Mouse (Mus musculus) limb, embryonic 12.5 days (tissue): Measurements from ENCODE around the gene Dgat2l6. TPM values are rescaled to one million over a fixed set of nuclear protein-coding genes. Genes with fewer than 3 reads are reported as not detected.

Experiments
- ATAC-seq: fragments of 200-750 bp; cut with Nextera tagmentation; 2 replicates; pipeline ENCODE4 v1.8.0; 2017; ENCODE audit warnings: low read depth, moderate TSS enrichment; ENCODE audit not compliant: insufficient number of reproducible peaks, insufficient read depth, low FRiP score, low TSS enrichment
- H3K27ac ChIP-seq: fragments of 300-500 bp; sonication (generic); 2 replicates; pipeline ENCODE4 v1.5.1; 2016; ENCODE audit warnings: mild to moderate bottlenecking, moderate library complexity
- H3K27me3 ChIP-seq: fragments of 300-500 bp; sonication (generic); 2 replicates; pipeline ENCODE4 v1.6.1; 2016; ENCODE audit warnings: mild to moderate bottlenecking, moderate library complexity
- H3K36me3 ChIP-seq: fragments of 300-500 bp; sonication (generic); 2 replicates; pipeline ENCODE4 v1.6.1; 2016; ENCODE audit warnings: mild to moderate bottlenecking, moderate library complexity
- H3K4me1 ChIP-seq: fragments of 300-500 bp; sonication (generic); replicated peaks from 2 replicates; pipeline ENCODE4 v1.6.1; 2016
- H3K4me2 ChIP-seq: fragments of 300-500 bp; sonication (generic); 2 replicates; pipeline ENCODE4 v1.6.1; 2016; ENCODE audit warnings: mild to moderate bottlenecking, moderate library complexity
- H3K4me3 ChIP-seq: fragments of 300-500 bp; sonication (generic); replicated peaks from 2 replicates; pipeline ENCODE4 v1.5.1; 2016; ENCODE audit warnings: mild to moderate bottlenecking
- H3K9ac ChIP-seq: fragments of 300-500 bp; sonication (generic); replicated peaks from 2 replicates; pipeline ENCODE4 v1.6.1; 2016; ENCODE audit warnings: mild to moderate bottlenecking, moderate library complexity
- H3K9me3 ChIP-seq: fragments of 300-500 bp; sonication (generic); 2 replicates; pipeline ENCODE4 v1.6.1; 2016; ENCODE audit warnings: mild to moderate bottlenecking, moderate library complexity
- WGBS: fragments of 180-500 bp; shearing (Covaris S2); methylation state at CpG from one replicate; pipeline ENCODE4 v1.1.7; 2016; 5-methylcytosine and 5-hydroxymethylcytosine counted together
- polyA plus RNA-seq: library from polyadenylated mRNA; unstranded; fragments of >200 nt; fragmentation: Nextera tagmentation; extraction: Ambion mirVana; gene quantifications from 2 replicates; pipeline ENCODE4 v1.2.1, GENCODE M21; 2016

The Dgat2l6 gene
- not detected in 2 replicates for polyA plus RNA-seq

DNA sequence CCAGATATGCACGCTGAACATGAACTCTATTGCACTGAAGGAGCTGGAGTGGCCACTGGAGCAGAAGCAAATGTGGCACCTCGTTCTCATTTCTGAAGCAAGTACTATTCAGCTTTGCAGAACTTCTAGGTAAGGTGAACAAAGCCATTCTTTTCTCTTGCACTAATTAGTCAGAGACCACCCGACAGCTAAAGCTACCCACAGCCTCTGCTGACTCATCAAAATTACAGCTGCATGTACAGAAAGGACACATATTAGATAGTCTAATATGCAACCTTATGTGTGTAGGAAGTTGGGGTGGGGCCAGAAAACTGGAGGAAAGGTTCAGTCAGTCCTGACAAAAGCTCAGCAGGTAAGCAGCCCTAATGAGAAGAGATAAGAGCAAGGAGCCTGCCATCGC, at the start of gene Dgat2l6:
Dgat2l6 (plus strand) TSS at position 368 of the 400 bp plus-strand sequence.
- H3K4me3 ChIP-seq, result no peak within 1 kb of the TSS
- H3K27me3 ChIP-seq, result peaks cover 32% of the 10 kb centered on the region
- no peak within 1 kb of the TSS for H3K27ac ChIP-seq
- H3K4me2 ChIP-seq, result no peak within 1 kb of the TSS
- H3K4me1 ChIP-seq, result no peaks in the 10 kb centered on the region
- no peaks in the 10 kb centered on the region for H3K9me3 ChIP-seq
- ATAC-seq, result no peak
- H3K9ac ChIP-seq, result no peak within 1 kb of the TSS
- H3K36me3 ChIP-seq, result no peaks in the 10 kb centered on the region
- 83% methylated on average over 4 of the region's 4 CpGs for WGBS

- H3K4me1 ChIP-seq, result no peaks in the 10 kb centered on the region
- no peaks in the 10 kb centered on the region for H3K9me3 ChIP-seq
- no peak for ATAC-seq
- WGBS, result 83% methylated on average over 4 of the region's 4 CpGs
- no peak overlapping the region for H3K9ac ChIP-seq
- no peak overlapping the region for H3K4me3 ChIP-seq
- H3K27ac ChIP-seq, result no peak overlapping the region
- no peaks in the 10 kb centered on the region for H3K36me3 ChIP-seq
- no peak overlapping the region for H3K4me2 ChIP-seq
- peaks cover 44% of the 10 kb centered on the region for H3K27me3 ChIP-seq
Observed at GRCm38 (mm10) chrX:100475569-100476223, 48.9 kb upstream of the Dgat2l6 start.

- 38% methylated on average over 3 of the region's 3 CpGs for WGBS
- Histone ChIP-seq H3K4me3 (no peak overlapping the region), H3K9me3 (no peaks in the 10 kb centered on the region), H3K27ac (no peak overlapping the region), H3K9ac (no peak overlapping the region), H3K4me1 (no peaks in the 10 kb centered on the region), H3K36me3 (no peaks in the 10 kb centered on the region), H3K27me3 (peaks cover 23% of the 10 kb centered on the region), H3K4me2 (no peak overlapping the region)
- no peak for ATAC-seq
Observed at GRCm38 (mm10) chrX:100480317-100480716, 44.3 kb upstream of the Dgat2l6 start.

DNA sequence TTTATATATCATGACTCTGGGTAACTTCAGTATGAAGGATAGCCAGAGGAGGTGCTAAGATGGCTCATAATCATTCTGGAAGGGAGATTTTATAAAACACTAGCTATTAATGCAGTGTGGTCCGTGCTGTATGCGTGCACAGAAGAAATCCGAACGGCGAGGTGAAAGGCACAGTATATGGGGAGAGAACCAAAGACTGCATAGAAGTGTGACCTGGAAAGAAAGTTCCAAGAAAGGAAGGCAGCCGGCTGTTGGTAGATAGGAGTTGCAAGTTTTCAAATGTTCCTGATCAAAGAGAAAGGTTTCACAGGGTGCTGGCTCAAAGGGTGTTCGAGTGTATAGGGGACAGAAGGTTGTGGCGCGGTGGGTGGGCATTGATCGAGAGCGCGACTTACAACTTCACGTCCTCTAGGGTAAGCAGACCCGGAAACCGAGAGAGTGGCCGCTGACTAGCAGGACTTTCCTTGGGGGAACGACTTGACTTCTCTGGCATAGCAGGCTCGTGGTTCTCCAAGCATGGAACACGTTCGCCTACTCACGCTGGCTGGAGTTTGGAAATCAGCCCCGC, 31.1 kb upstream of the Dgat2l6 start:
- Histone ChIP-seq H3K4me3 (peak overlapping the region; percentile 57), H3K9me3 (no peaks in the 10 kb centered on the region), H3K4me2 (peak overlapping the region; percentile 54), H3K9ac (no peak overlapping the region), H3K27me3 (peaks cover 27% of the 10 kb centered on the region), H3K4me1 (no peaks in the 10 kb centered on the region), H3K27ac (no peak overlapping the region), H3K36me3 (peaks cover 10% of the 10 kb centered on the region)
- peak; percentile 75 for ATAC-seq
- WGBS, result 15% methylated on average over 22 of the region's 22 CpGs

- Histone ChIP-seq H3K9me3 (no peaks in the 10 kb centered on the region), H3K4me3 (peak within 1 kb of the TSS; percentile 57), H3K4me1 (no peaks in the 10 kb centered on the region), H3K27me3 (peaks cover 30% of the 10 kb centered on the region), H3K9ac (peak within 1 kb of the TSS; percentile 56), H3K36me3 (peaks cover 13% of the 10 kb centered on the region), H3K4me2 (peak within 1 kb of the TSS; percentile 63), H3K27ac (no peak within 1 kb of the TSS; the same call in 1 of the 2 replicates)
- peak; percentile 95 for ATAC-seq
- WGBS, result 16% methylated on average over 32 of the region's 32 CpGs
Observed at GRCm38 (mm10) chrX:100494068-100494978, 30.3 kb upstream of the Dgat2l6 start, which contains the start of gene Igbp1. Gene Igbp1 (plus strand): TSS chrX:100494291.

DNA sequence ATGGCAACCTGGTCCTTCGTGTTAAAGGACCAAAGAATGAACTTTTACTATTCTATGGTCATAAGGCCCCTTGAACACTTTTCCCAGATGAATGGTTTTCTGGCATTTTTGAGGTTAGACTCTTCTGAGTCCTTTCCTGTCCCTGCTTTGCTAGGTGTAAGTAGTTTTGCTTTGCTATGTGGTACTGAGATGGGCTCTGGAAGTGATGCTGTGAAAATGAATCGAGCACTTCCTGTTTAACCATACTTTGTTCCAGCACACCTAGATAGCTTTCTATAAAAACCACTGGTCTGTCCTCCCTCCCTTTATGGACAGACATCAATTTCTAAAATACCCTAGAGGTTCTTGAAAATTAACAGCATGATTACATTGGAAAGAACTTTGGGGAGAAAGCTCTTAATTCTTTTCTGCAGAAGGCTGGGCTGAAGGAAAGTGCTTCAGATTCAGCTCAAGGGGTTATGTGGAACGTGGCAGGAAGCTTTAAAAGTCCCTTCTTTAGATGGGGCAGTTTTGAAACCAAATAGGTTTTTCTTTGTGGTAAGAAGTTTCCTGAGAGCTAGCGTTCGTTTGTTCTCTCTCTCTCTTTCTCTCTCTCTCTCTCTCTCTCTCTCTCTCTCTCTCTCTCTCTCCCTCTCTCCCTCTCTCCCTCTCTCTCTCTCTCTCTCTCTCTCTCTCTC, 20.3 kb upstream of the Dgat2l6 start:
- no peak overlapping the region for H3K4me3 ChIP-seq
- no peak overlapping the region for H3K4me2 ChIP-seq
- no peak for ATAC-seq
- H3K36me3 ChIP-seq, result peaks cover 11% of the 10 kb centered on the region
- peaks cover 19% of the 10 kb centered on the region; the same call in 1 of the 2 replicates for H3K27me3 ChIP-seq
- H3K4me1 ChIP-seq, result no peaks in the 10 kb centered on the region
- no peaks in the 10 kb centered on the region for H3K9me3 ChIP-seq
- H3K9ac ChIP-seq, result no peak overlapping the region
- no peak overlapping the region for H3K27ac ChIP-seq
- WGBS, result 84% methylated on average over 4 of the region's 5 CpGs

- no peak overlapping the region for H3K9ac ChIP-seq
- peaks cover 14% of the 10 kb centered on the region; the same call in 1 of the 2 replicates for H3K27me3 ChIP-seq
- no peaks in the 10 kb centered on the region for H3K4me1 ChIP-seq
- 89% methylated on average over 4 of the region's 4 CpGs for WGBS
- no peak overlapping the region for H3K4me2 ChIP-seq
- H3K36me3 ChIP-seq, result peaks cover 11% of the 10 kb centered on the region
- H3K27ac ChIP-seq, result no peak overlapping the region
- H3K4me3 ChIP-seq, result no peak overlapping the region
- H3K9me3 ChIP-seq, result no peaks in the 10 kb centered on the region
- no peak for ATAC-seq
Observed at GRCm38 (mm10) chrX:100508164-100508563, 16.5 kb upstream of the Dgat2l6 start.

GRCm38 (mm10) chrX:100509921-100510320, 14.7 kb upstream of the Dgat2l6 start:
- Histone ChIP-seq H3K9me3 (no peaks in the 10 kb centered on the region), H3K27ac (no peak overlapping the region), H3K4me2 (no peak overlapping the region), H3K4me3 (no peak overlapping the region), H3K27me3 (peaks cover 11% of the 10 kb centered on the region; the same call in 1 of the 2 replicates), H3K9ac (no peak overlapping the region), H3K36me3 (peaks cover 6% of the 10 kb centered on the region), H3K4me1 (no peaks in the 10 kb centered on the region)
- no peak for ATAC-seq
- 51% methylated on average over 3 of the region's 3 CpGs for WGBS

DNA sequence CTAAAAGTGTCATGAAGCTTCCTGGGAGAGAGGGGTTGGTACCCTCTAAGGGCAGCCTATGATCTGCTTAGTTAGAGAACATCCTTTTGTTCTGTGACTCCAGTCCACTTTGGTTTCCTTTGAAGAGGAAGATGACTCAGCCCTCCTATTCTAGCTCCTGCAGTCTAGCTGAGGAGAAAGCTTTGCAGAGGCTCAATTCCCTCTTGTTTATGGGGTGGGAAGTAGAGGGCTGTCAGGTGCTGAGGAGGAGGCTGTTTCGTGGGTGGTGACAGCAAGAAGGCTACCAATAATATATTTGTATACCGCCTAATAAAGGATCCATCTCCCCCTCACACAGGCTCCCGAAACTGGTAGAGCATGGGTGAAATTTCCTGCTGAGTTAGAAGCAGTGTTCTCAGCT, 8.0 kb upstream of the Dgat2l6 start:
- ATAC-seq, result no peak
- Histone ChIP-seq H3K36me3 (no peaks in the 10 kb centered on the region; the same call in 1 of the 2 replicates), H3K4me1 (no peaks in the 10 kb centered on the region), H3K9me3 (no peaks in the 10 kb centered on the region), H3K9ac (no peak overlapping the region), H3K4me2 (no peak overlapping the region), H3K27me3 (peaks cover 23% of the 10 kb centered on the region; the same call in 1 of the 2 replicates), H3K4me3 (no peak overlapping the region), H3K27ac (no peak overlapping the region)
- 78% methylated on average over 3 of the region's 3 CpGs for WGBS

DNA sequence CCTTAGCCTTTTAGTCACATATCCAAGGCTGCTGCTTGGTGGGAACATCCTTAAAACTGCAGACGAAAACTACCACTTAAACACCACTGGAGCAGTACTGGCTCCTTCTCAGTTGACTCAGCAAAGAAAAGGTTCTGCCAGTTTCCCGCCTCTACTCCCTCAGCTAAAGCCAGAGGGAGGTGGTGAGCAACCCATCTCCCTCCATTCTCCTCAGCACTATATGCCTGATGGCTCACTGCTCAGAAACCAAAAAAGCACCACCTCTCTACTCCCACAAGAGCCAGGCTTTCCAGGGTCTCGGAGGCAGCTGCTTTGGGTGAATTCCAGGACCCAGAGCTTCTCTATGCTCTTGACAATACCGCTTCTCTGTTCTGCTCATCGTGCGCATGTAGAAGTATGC, 7.0 kb upstream of the Dgat2l6 start:
- peaks cover 30% of the 10 kb centered on the region; the same call in 1 of the 2 replicates for H3K27me3 ChIP-seq
- H3K9ac ChIP-seq, result no peak overlapping the region

More for the DNA sequence above, 7.0 kb upstream of the Dgat2l6 start:
- no peak overlapping the region for H3K27ac ChIP-seq
- no peaks in the 10 kb centered on the region for H3K9me3 ChIP-seq
- H3K36me3 ChIP-seq, result no peaks in the 10 kb centered on the region; the same call in 1 of the 2 replicates
- H3K4me3 ChIP-seq, result no peak overlapping the region
- H3K4me1 ChIP-seq, result no peaks in the 10 kb centered on the region
- H3K4me2 ChIP-seq, result no peak overlapping the region
- ATAC-seq, result no peak
- WGBS, result 92% methylated on average over 6 of the region's 6 CpGs
